Mouse (Mus musculus) bone marrow, adult 2 months (tissue): ENCODE results near the gene Ppox. TPM values are rescaled to one million over a fixed set of nuclear protein-coding genes. Genes with fewer than 3 reads are reported as not detected.

Source experiments
- H3K27ac ChIP-seq: fragments of 200-500 bp; 2 replicates; pipeline ENCODE4 v1.5.1; 2012; ENCODE audit warnings: low read depth, mild to moderate bottlenecking, control low read depth, inconsistent platforms, low read length; ENCODE audit not compliant: control insufficient read depth, poor library complexity, insufficient read depth
- H3K4me1 ChIP-seq: fragments of 200-500 bp; 2 replicates; pipeline ENCODE4 v1.6.1; 2011; ENCODE audit warnings: low read length; ENCODE audit not compliant: control insufficient read depth, insufficient read depth
- H3K4me3 ChIP-seq: fragments of 200-500 bp; replicated peaks from 2 replicates; pipeline ENCODE3; 2011; ENCODE audit warnings: mild to moderate bottlenecking, low read depth, low read length, control low read depth; ENCODE audit not compliant: control insufficient read depth
- CTCF ChIP-seq: fragments of 200-500 bp; IDR thresholded peaks from 2 replicates; pipeline ENCODE4 v1.5.1; 2011; ENCODE audit warnings: low read length, control low read depth; ENCODE audit not compliant: control insufficient read depth, insufficient read depth
- POLR2A ChIP-seq: fragments of 200-500 bp; IDR thresholded peaks from 2 replicates; pipeline ENCODE4 v1.6.1; 2011; ENCODE audit warnings: low read depth, mild to moderate bottlenecking, control low read depth, low read length, borderline replicate concordance; ENCODE audit not compliant: control insufficient read depth
- WGBS: fragments of 180-500 bp; shearing (Covaris S2); methylation state at CpG from one replicate; pipeline ENCODE4 v1.1.7; 2018; 5-methylcytosine and 5-hydroxymethylcytosine counted together
- polyA plus RNA-seq: library from polyadenylated mRNA; stranded (reverse); fragments of >200 nt; gene quantifications from 2 replicates; pipeline ENCODE4 v1.2.4, GENCODE M21; 2011; ENCODE audit warnings: low replicate concordance; ENCODE audit not compliant: missing spikeins, insufficient read depth, insufficient read length

Gene Ppox
- polyA plus RNA-seq, 1 experiment: 282 TPM

GRCm38 (mm10) chr1:171275144-171275734, 5.7 kb downstream of the Ppox start:
- WGBS: 94% methylated on average over 11 of the region's 11 CpGs
- Histone ChIP-seq H3K4me1 (peaks cover 3% of the 10 kb centered on the region; the same call in 1 of the 2 replicates), H3K27ac (no peak overlapping the region), H3K4me3 (no peak overlapping the region)
- TF ChIP-seq CTCF (no peak), POLR2A (no peak)

GRCm38 (mm10) chr1:171274171-171274570, 6.8 kb downstream of the Ppox start:
- Histone ChIP-seq H3K4me1 (peaks cover 3% of the 10 kb centered on the region; the same call in 1 of the 2 replicates), H3K4me3 (no peak overlapping the region), H3K27ac (peak overlapping the region; percentile 50)
- 49% methylated on average over 12 of the region's 12 CpGs for WGBS
- TF ChIP-seq POLR2A (no peak), CTCF (no peak)

- TF ChIP-seq CTCF: no peak
- no peak for TF ChIP-seq POLR2A
- Histone ChIP-seq H3K4me3 (peak overlapping the region; percentile 48), H3K27ac (peak overlapping the region; percentile 85), H3K4me1 (peaks cover 2% of the 10 kb centered on the region; the same call in 1 of the 2 replicates)
- 25% methylated on average over 3 of the region's 3 CpGs for WGBS
Measured at GRCm38 (mm10) chr1:171272086-171272485, 8.9 kb downstream of the Ppox start.

- H3K27ac ChIP-seq: peak overlapping the region; percentile 85
- TF ChIP-seq CTCF: no peak
- TF ChIP-seq POLR2A: no peak
- H3K4me1 ChIP-seq: peaks cover 2% of the 10 kb centered on the region; the same call in 1 of the 2 replicates
- H3K4me3 ChIP-seq: peak overlapping the region; percentile 48
- 41% methylated on average over 10 of the region's 10 CpGs for WGBS
Measured at GRCm38 (mm10) chr1:171271622-171272021, 9.4 kb downstream of the Ppox start.

GRCm38 (mm10) chr1:171271196-171271595, 9.8 kb downstream of the Ppox start:
- H3K4me3 ChIP-seq: peak overlapping the region; percentile 95
- WGBS: 56% methylated on average over 9 of the region's 9 CpGs
- TF ChIP-seq CTCF: no peak
- no peak for TF ChIP-seq POLR2A
- H3K4me1 ChIP-seq: peaks cover 2% of the 10 kb centered on the region; the same call in 1 of the 2 replicates
- peak overlapping the region; percentile 78; the same call in 1 of the 2 replicates for H3K27ac ChIP-seq

- Histone ChIP-seq H3K4me1 (peaks cover 2% of the 10 kb centered on the region; the same call in 1 of the 2 replicates), H3K4me3 (peak overlapping the region; percentile 95), H3K27ac (peak overlapping the region; percentile 78)
- 2% methylated on average over 19 of the region's 19 CpGs for WGBS
- TF ChIP-seq CTCF (no peak), POLR2A (no peak)
Measured at GRCm38 (mm10) chr1:171270573-171270900, 10.4 kb downstream of the Ppox start.

- Histone ChIP-seq H3K27ac (peak within 1 kb of the TSS; percentile 78), H3K4me3 (peak within 1 kb of the TSS; percentile 95), H3K4me1 (peaks cover 2% of the 10 kb centered on the region; the same call in 1 of the 2 replicates)
- TF ChIP-seq POLR2A (peak; percentile 99), CTCF (no peak)
- 5% methylated on average over 36 of the region's 36 CpGs for WGBS
Measured at GRCm38 (mm10) chr1:171269848-171270572, 11.0 kb downstream of the Ppox start, which contains the start of gene B4galt3. Gene B4galt3, plus strand, starts transcription at chr1:171270328.

GRCm38 (mm10) chr1:171268341-171268740, 12.6 kb downstream of the Ppox start:
- Histone ChIP-seq H3K4me3 (no peak overlapping the region), H3K4me1 (peaks cover 2% of the 10 kb centered on the region; the same call in 1 of the 2 replicates), H3K27ac (no peak overlapping the region)
- TF ChIP-seq POLR2A (no peak), CTCF (no peak)
- WGBS: 44% methylated on average over 1 of the region's 1 CpGs
